Mouse (Mus musculus) midbrain, embryonic 13.5 days (tissue): Measurements from ENCODE around the gene Ear14. TPM values are rescaled to one million over a fixed set of nuclear protein-coding genes. Genes with fewer than 3 reads are reported as not detected.

Experiments
- polyA plus RNA-seq: library from polyadenylated mRNA; unstranded; fragments of >200 nt; fragmentation: Nextera tagmentation; extraction: Ambion mirVana; gene quantifications from 2 replicates; pipeline ENCODE4 v1.2.1, GENCODE M21; 2015

Ear14 gene
- polyA plus RNA-seq, 1 experiment from 2014 or later, result not detected

Other genes with a start within 250 kb of the Ear14 start
- gene Pnp2, start 247.4 kb upstream of the Ear14 start, polyA plus RNA-seq, result 0.23 and 0.55 TPM in 2 replicates
- gene Rnase10, start 195.6 kb upstream of the Ear14 start, polyA plus RNA-seq, result not detected in 2 replicates
- gene Rnase9, start 161.5 kb upstream of the Ear14 start, polyA plus RNA-seq, result not detected in 2 replicates
- gene Rnase11, start 153.2 kb upstream of the Ear14 start, polyA plus RNA-seq, result not detected in 2 replicates
- gene Rnase12, start 145.7 kb upstream of the Ear14 start, polyA plus RNA-seq, result not detected in 2 replicates
- gene Olfr750, start 129.0 kb upstream of the Ear14 start, polyA plus RNA-seq, result 0.03 TPM in 1 of 2 replicates, not detected in the other
- gene Rnase4, start 112.3 kb upstream of the Ear14 start, polyA plus RNA-seq, result 7.4 and 10.6 TPM in 2 replicates
- 2.2 and 2.6 TPM in 2 replicates for gene Ang, start 112.2 kb upstream of the Ear14 start, polyA plus RNA-seq
- gene Eddm3b, start 89.0 kb upstream of the Ear14 start, polyA plus RNA-seq, result not detected in 2 replicates
- 0.30 and 0.41 TPM in 2 replicates for gene Rnase6, start 79.5 kb upstream of the Ear14 start, polyA plus RNA-seq
- gene Rnase1, start 56.6 kb upstream of the Ear14 start, polyA plus RNA-seq, result not detected in 2 replicates
- not detected in 2 replicates for gene Rnase2b, start 41.1 kb upstream of the Ear14 start, polyA plus RNA-seq
- gene Ang2, start 4.2 kb upstream of the Ear14 start, polyA plus RNA-seq, result not detected in 2 replicates
- not detected in 2 replicates for gene Rnase2a, start 52.7 kb downstream of the Ear14 start, polyA plus RNA-seq
- gene Gm7247, start 158.4 kb downstream of the Ear14 start, polyA plus RNA-seq, result not detected in 2 replicates
- not detected in 2 replicates for gene Vmn2r88, start 207.4 kb downstream of the Ear14 start, polyA plus RNA-seq
- gene Vmn2r89, start 248.5 kb downstream of the Ear14 start, polyA plus RNA-seq, result not detected in 2 replicates